Mouse (Mus musculus) C2C12 (cell line): ENCODE data around the gene Prelp.

Experiments
- CEBPB ChIP-seq: IDR thresholded peaks from one replicate; pipeline ENCODE4 v1.6.1; 2011; ENCODE audit warnings: low read depth, mild to moderate bottlenecking, control low read depth, moderate library complexity
- CTCF ChIP-seq: IDR thresholded peaks from one replicate; pipeline ENCODE4 v1.5.1; 2011; ENCODE audit not compliant: control insufficient read depth, insufficient read depth, insufficient read length
- MAX ChIP-seq: IDR thresholded peaks from one replicate; pipeline ENCODE4 v1.6.1; 2011; ENCODE audit warnings: mild to moderate bottlenecking, control low read depth
- MYOD1 ChIP-seq: IDR thresholded peaks from one replicate; pipeline ENCODE4 v1.6.1; 2011; ENCODE audit warnings: low read depth; ENCODE audit not compliant: control insufficient read depth, insufficient read length
- MYOG ChIP-seq: IDR thresholded peaks from one replicate; pipeline ENCODE4 v1.6.1; 2011; ENCODE audit not compliant: control insufficient read depth, insufficient read length; ENCODE audit errors: extremely low read depth
- USF1 ChIP-seq: IDR thresholded peaks from one replicate; pipeline ENCODE4 v1.6.1; 2011; ENCODE audit warnings: low read depth, mild to moderate bottlenecking, control low read depth, moderate library complexity

GRCm38 (mm10) chr1:133915115-133915514, 6.1 kb downstream of the Prelp start:
- TF ChIP-seq USF1 (no peak), CTCF (no peak), MYOD1 (no peak), MAX (no peak), MYOG (no peak), CEBPB (no peak)
